Mouse (Mus musculus): ENCODE data around the gene Pan3.

- TF ChIP-seq CTCF (IDR thresholded peaks at IDR 0.05; ENCODE audit: low read depth) (no peak), EP300 (IDR thresholded peaks at IDR 0.05; ENCODE audit: low read depth) (no peak)
Observed at GRCm38 (mm10) chr5:147400505-147400979, 29.4 kb upstream of the Pan3 start.
